Mouse (Mus musculus) testis, postnatal 14 days (tissue): Measurements from ENCODE around the gene 9430007A20Rik.
"Not testable (repeated sequence)": the region's sequence is repeated elsewhere in the genome, so short reads cannot be mapped to it uniquely, and the experiment has no call there.

Experiments
- DNase-seq: peaks from one replicate; pipeline ENCODE4 v3.0.0; 2021; ENCODE audit warnings: low spot score

Gene 9430007A20Rik

DNA sequence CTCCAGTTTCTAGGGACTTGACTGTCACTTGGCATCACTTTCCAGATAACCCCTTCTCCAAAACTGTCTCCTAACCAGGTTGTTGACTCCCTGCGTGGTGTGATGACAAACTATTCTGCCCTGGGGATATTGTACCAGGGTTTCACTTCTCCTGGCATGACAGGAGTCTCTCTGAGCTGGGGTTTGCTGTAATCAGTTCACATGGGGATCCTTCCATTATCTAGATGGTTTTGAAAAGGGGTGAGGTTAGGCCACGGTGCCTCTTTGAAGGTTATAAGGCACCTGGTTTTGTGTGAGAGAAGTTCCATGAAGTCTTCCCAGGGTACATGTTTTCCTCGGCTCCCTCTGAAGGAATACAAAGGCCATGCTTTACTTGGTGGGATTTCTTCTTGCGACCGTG, at the start of gene 9430007A20Rik:
Gene 9430007A20Rik, plus strand, starts transcription at position 301 of the 400 bp plus-strand sequence.
- DNase-seq, result no peak

DNA sequence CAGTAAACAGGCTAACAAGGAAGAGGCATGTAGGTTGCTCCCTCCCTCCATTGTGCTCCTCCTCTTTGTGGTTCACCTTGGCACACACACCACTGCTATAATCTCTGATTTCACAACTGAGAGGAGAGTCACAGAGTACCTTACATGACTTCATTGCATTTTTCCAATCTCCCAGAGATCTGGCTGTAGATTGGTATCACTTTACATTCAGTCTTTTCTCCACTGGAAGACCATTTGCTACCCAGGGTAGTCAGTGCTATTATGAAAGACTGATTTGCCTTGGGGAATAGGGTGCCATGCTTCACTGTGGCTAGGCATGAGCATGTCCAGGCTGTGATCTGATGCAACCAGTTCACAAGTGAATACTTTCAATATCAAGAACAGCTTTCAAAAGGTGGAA, 26.3 kb upstream of the 9430007A20Rik start:
- DNase-seq, result no peak

DNA sequence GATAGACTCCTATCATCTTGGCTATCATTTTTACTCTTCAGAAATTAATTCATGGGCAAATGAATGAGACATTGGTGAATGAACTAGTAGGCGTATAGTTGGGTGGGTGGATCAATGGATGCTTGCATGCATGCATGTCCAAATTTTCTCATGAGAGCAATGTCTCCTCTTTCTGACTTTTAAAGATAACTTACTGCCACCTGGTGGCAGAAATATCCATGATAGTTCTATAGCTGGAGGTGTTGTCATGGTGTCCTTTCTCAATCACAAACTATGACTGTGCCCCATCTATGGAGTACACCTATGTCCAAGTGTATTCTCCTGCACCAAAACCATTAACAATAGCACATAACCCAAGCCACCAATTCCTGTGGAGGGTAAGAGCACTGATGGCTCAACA, 13.1 kb upstream of the 9430007A20Rik start:
- DNase-seq, result no peak

GRCm38 (mm10) chr4:144544689-144545088, 25.1 kb downstream of the 9430007A20Rik start:
- DNase-seq, result no peak

- DNase-seq, result not testable (repeated sequence)
These were observed 25.7 kb downstream of the 9430007A20Rik start for GRCm38 (mm10) chr4:144545339-144545738.

DNA sequence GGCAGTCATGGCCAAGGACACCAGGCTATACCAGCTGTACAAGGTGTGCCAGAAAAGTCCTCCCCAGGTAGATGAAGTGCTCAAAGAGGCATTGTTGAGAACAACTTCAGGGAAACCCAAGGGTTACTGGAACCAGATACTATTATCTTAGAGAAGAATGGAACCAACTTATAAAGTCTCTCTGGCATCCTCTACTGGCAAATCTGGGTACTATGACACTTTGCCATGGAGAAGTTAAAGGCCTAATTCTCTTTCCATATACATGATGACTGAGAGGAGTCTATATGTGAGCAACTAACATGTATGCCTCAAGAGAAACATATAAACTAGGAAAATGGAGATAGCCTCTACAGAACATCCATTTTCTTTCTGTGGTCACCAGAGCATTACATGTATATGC, 31.5 kb downstream of the 9430007A20Rik start:
- DNase-seq, result no peak

DNA sequence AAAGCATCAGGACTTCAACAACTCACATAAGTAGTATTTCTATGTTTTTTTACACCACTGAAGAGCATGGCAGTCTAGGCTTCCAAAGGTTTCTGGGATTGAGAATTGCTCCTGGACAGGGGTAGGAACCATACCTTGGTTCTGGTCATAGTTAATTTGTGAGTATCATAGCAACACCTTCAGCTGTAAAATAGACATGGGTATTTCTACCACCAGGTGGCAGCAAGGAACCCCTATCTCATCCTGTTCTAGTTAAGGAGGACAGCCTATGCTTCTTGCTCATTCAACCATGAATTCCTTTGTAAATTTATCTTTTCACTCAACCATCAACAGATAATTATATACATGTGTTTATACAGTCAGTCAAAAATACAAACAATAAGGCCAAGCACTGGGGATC, 40.2 kb downstream of the 9430007A20Rik start:
- no peak for DNase-seq

DNA sequence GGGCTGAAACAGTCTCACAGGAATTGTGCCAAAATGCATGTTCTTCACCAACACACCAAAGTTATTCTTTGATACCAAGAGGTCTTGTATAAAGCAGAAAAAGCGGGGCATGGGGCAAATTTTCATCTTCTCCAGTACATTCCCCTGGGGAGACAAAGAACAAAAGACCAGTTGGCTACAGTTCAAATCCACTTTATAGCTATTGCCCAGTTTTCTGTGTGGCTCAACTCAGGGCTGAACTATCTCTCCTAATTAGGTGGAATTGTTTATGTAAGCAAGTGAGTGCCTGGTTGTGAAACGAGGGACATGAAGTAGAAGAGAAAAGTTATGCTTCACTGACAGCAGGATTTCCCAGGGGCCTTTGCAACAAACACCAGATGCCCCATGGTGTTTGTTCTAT, 41.6 kb downstream of the 9430007A20Rik start:
- no peak for DNase-seq

GRCm38 (mm10) chr4:144565034-144565433, 45.4 kb downstream of the 9430007A20Rik start, which contains the start of gene Gm13124:
Gene Gm13124 (minus strand): TSS chr4:144565134.
- DNase-seq, result no peak

GRCm38 (mm10) chr4:144567752-144568151, 48.1 kb downstream of the 9430007A20Rik start:
- no peak for DNase-seq
